31 mouse cellular contexts compared by ENCODE assay signal in the genomic region with DNA sequence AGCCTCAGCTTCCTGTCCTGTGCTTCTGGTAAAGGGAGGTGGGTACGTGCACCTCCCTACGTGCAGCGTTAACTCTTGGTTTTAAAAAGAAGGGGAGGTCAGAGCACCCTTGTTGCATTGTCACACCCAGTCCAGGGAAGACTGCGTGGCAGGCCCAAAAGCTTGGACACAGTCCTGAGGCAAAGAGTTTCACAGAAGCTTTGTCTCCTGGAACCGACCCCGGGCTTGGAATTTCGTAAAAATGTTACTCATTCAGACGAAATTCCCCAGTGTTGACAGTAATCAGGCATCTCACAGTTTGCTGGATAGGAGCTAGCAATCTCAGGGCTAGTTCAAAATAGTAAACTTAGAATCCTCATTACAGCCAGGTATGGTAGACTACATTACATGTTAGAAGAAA. TPM values are rescaled to one million over a fixed set of nuclear protein-coding genes. Genes with fewer than 3 reads are reported as not detected.
DNase-seq lines count a peak whose midpoint lies in the region; ATAC-seq lines count a peak whose summit lies in the region.
"Had no signal": no experiment of that assay in that cellular context is flagged by ENCODE, and none has a peak within 500 bp of the region (broad histone marks: within the 10 kb centered on the region; RNA-seq: fewer than 3 reads in every experiment).

No protein-coding gene starts in this region.

- DNase-seq in heart, adult 18-20 months = peak; percentile 54 to 61
- DNase-seq in heart, embryonic 10.5 days (ENCODE audit: low spot score) = no peak
- DNase-seq in midbrain, embryonic 11.5 days (ENCODE audit: low spot score, missing footprints) = peak; percentile 19
- no peak for DNase-seq in midbrain, embryonic 14.5 days
- DNase-seq in fibroblast of lung, adult 2 months (ENCODE audit: low read depth) = peak; percentile 11
- peak; percentile 28 for DNase-seq in heart, postnatal 36 days
- DNase-seq in embryo, embryonic 11 days = no peak
- DNase-seq: adrenal gland, adult 8-10 months; B cell, adult 2 months; cerebellum, adult 18-20 months; cerebellum, postnatal 14 days; kidney, adult 11 months; kidney, postnatal 4 days; layer of hippocampus, adult 9-11 months; left cerebral cortex, postnatal 4 days; retina, postnatal 1 day; right cerebral cortex, postnatal 25 days; spleen, adult 18-20 months; thymus, postnatal 14 days had no signal

- H3K27me3 ChIP-seq in heart, embryonic 10.5 days (ENCODE audit: insufficient read depth, poor library complexity, severe bottlenecking) = no peaks in the 10 kb centered on the region
- H3K27me3 ChIP-seq in midbrain, embryonic 11.5 days (ENCODE audit: control insufficient read depth, insufficient read depth, low read length) = no peaks in the 10 kb centered on the region
- no peaks in the 10 kb centered on the region for H3K27me3 ChIP-seq in midbrain, embryonic 14.5 days (ENCODE audit: control insufficient read depth, insufficient read depth, low read length)
- H3K27me3 ChIP-seq: CH12.LX; embryonic facial prominence, embryonic 13.5 days; forebrain, embryonic 13.5 days; hindbrain, embryonic 13.5 days; limb, embryonic 15.5 days; lung, embryonic 15.5 days; midbrain, embryonic 13.5 days; neural tube, embryonic 12.5 days had no signal

- intact Hi-C loops in heart, postnatal 36 days (cut with DNase I) = no loop called here

- no peaks in the 10 kb centered on the region for H3K9me3 ChIP-seq in heart, embryonic 10.5 days
- no peaks in the 10 kb centered on the region for H3K9me3 ChIP-seq in midbrain, embryonic 11.5 days (ENCODE audit: control insufficient read depth, low read length)
- H3K9me3 ChIP-seq in midbrain, embryonic 14.5 days (ENCODE audit: control insufficient read depth, low read length) = no peaks in the 10 kb centered on the region
- H3K9me3 ChIP-seq: embryonic facial prominence, embryonic 13.5 days; forebrain, embryonic 13.5 days; G1E; hindbrain, embryonic 13.5 days; limb, embryonic 15.5 days; lung, embryonic 15.5 days; midbrain, embryonic 13.5 days; neural tube, embryonic 12.5 days had no signal

- H3K27ac ChIP-seq in heart, embryonic 10.5 days = no peak overlapping the region
- no peak overlapping the region for H3K27ac ChIP-seq in midbrain, embryonic 11.5 days (ENCODE audit: low read depth, low read length)
- no peak overlapping the region for H3K27ac ChIP-seq in midbrain, embryonic 14.5 days (replicated peaks; ENCODE audit: low read depth, low read length)
- H3K27ac ChIP-seq: embryonic facial prominence, embryonic 13.5 days; forebrain, embryonic 13.5 days; hindbrain, embryonic 13.5 days; limb, embryonic 15.5 days; liver, embryonic 14.5 days; lung, embryonic 15.5 days; midbrain, embryonic 13.5 days; neural tube, embryonic 12.5 days had no signal

- no peak overlapping the region for H3K9ac ChIP-seq in midbrain, embryonic 11.5 days (ENCODE audit: low read length)
- no peak overlapping the region for H3K9ac ChIP-seq in midbrain, embryonic 14.5 days (replicated peaks; ENCODE audit: low read length)
- H3K9ac ChIP-seq: embryonic facial prominence, embryonic 13.5 days; forebrain, embryonic 13.5 days; hindbrain, embryonic 13.5 days; limb, embryonic 15.5 days; liver, embryonic 14.5 days; lung, embryonic 15.5 days; midbrain, embryonic 13.5 days; neural tube, embryonic 12.5 days had no signal

- 86% methylated on average over 8 of the region's 8 CpGs for WGBS in heart, embryonic 10.5 days
- WGBS in midbrain, embryonic 11.5 days = 90% methylated on average over 8 of the region's 8 CpGs
- 87% methylated on average over 8 of the region's 8 CpGs for WGBS in midbrain, embryonic 14.5 days

- H3K4me2 ChIP-seq in midbrain, embryonic 11.5 days = no peak overlapping the region
- no peak overlapping the region for H3K4me2 ChIP-seq in midbrain, embryonic 14.5 days (ENCODE audit: low read length)
- H3K4me2 ChIP-seq: embryonic facial prominence, embryonic 13.5 days; forebrain, embryonic 13.5 days; hindbrain, embryonic 13.5 days; limb, embryonic 15.5 days; lung, embryonic 15.5 days; midbrain, embryonic 13.5 days; neural tube, embryonic 12.5 days had no signal

- no peaks in the 10 kb centered on the region for H3K36me3 ChIP-seq in heart, embryonic 10.5 days
- no peaks in the 10 kb centered on the region for H3K36me3 ChIP-seq in midbrain, embryonic 11.5 days (ENCODE audit: control insufficient read depth, insufficient read depth, low read length)
- no peaks in the 10 kb centered on the region for H3K36me3 ChIP-seq in midbrain, embryonic 14.5 days (ENCODE audit: control insufficient read depth, insufficient read depth, low read length)
- H3K36me3 ChIP-seq: embryonic facial prominence, embryonic 13.5 days; G1E; hindbrain, embryonic 13.5 days; limb, embryonic 15.5 days; lung, embryonic 15.5 days; midbrain, embryonic 13.5 days; neural tube, embryonic 12.5 days had no signal

- no peaks in the 10 kb centered on the region for H3K4me1 ChIP-seq in heart, embryonic 10.5 days
- H3K4me1 ChIP-seq in midbrain, embryonic 11.5 days (ENCODE audit: control insufficient read depth, insufficient read depth, low read length) = no peaks in the 10 kb centered on the region
- H3K4me1 ChIP-seq in midbrain, embryonic 14.5 days (ENCODE audit: control insufficient read depth, insufficient read depth, low read length) = no peaks in the 10 kb centered on the region
- H3K4me1 ChIP-seq: embryonic facial prominence, embryonic 13.5 days; forebrain, embryonic 13.5 days; limb, embryonic 15.5 days; lung, embryonic 15.5 days; midbrain, embryonic 13.5 days; neural tube, embryonic 12.5 days had no signal

- H3K4me3 ChIP-seq in heart, embryonic 10.5 days = no peak overlapping the region
- no peak overlapping the region for H3K4me3 ChIP-seq in midbrain, embryonic 11.5 days (ENCODE audit: low read depth, low read length)
- H3K4me3 ChIP-seq in midbrain, embryonic 14.5 days (replicated peaks; ENCODE audit: low read depth, low read length) = no peak overlapping the region
- H3K4me3 ChIP-seq: embryonic facial prominence, embryonic 13.5 days; erythroblast, embryonic 14.5 days; forebrain, embryonic 13.5 days; hindbrain, embryonic 13.5 days; limb, embryonic 15.5 days; lung, embryonic 15.5 days; midbrain, embryonic 13.5 days; neural tube, embryonic 12.5 days had no signal

- ATAC-seq in midbrain, embryonic 11.5 days (ENCODE audit: low FRiP score) = no peak
- no peak for ATAC-seq in midbrain, embryonic 14.5 days (ENCODE audit: low FRiP score, low TSS enrichment)
- ATAC-seq: activated CD4-positive, CD25-positive, alpha-beta regulatory T cell, adult 4 months; forebrain, embryonic 13.5 days; midbrain, embryonic 13.5 days had no signal

RNA-seq across cellular contexts. Expression of a gene that starts 45.6 kb away (rescaled TPM):
- total RNA-seq in heart, adult 18-20 months (2021) = 1 to 10 TPM; 4.0 to 4.4 TPM
- polyA plus RNA-seq in heart, embryonic 10.5 days (2016; fragmentation: Nextera tagmentation; extraction: Ambion mirVana) = 12.7 and 15.0 TPM in 2 replicates
- 17.7 and 21.2 TPM in 2 replicates for polyA plus RNA-seq in midbrain, embryonic 11.5 days (2014; fragmentation: Nextera tagmentation; extraction: Ambion mirVana)
- 23.4 and 25.0 TPM in 2 replicates for polyA plus RNA-seq in midbrain, embryonic 14.5 days (2014; fragmentation: Nextera tagmentation; extraction: Ambion mirVana)
- total RNA-seq in heart, postnatal 36 days (2021) = 1 to 10 TPM; 4.9 to 5.4 TPM

Comparison
In these comparisons a context has a peak if more than half of its experiments do, and no peak if none do; other contexts are left out.
1. DNase-seq: peak in heart, adult 18-20 months (2 of 2), midbrain, embryonic 11.5 days (single experiment), fibroblast of lung, adult 2 months (single experiment) and heart, postnatal 36 days (2 of 2); none in heart, embryonic 10.5 days (single experiment), midbrain, embryonic 14.5 days (single experiment) and embryo, embryonic 11 days (single experiment).